Mouse (Mus musculus) forebrain, embryonic 12.5 days (tissue): ENCODE data around the gene Ltbp1. TPM values are rescaled to one million over a fixed set of nuclear protein-coding genes. Genes with fewer than 3 reads are reported as not detected.

Source experiments
- ATAC-seq: fragments of 200-750 bp; cut with Nextera tagmentation; 2 replicates; pipeline ENCODE4 v1.8.0; 2017; ENCODE audit warnings: moderate TSS enrichment; ENCODE audit not compliant: low FRiP score
- H3K27ac ChIP-seq: fragments of 300-500 bp; sonication (generic); 2 replicates; pipeline ENCODE4 v1.5.1; 2016; ENCODE audit warnings: mild to moderate bottlenecking
- H3K27me3 ChIP-seq: fragments of 300-500 bp; sonication (generic); 2 replicates; pipeline ENCODE4 v1.6.1; 2016; ENCODE audit warnings: mild to moderate bottlenecking
- H3K36me3 ChIP-seq: fragments of 300-500 bp; sonication (generic); replicated peaks from 2 replicates; pipeline ENCODE4 v1.6.1; 2016; ENCODE audit warnings: mild to moderate bottlenecking
- H3K4me1 ChIP-seq: fragments of 300-500 bp; sonication (generic); 2 replicates; pipeline ENCODE4 v1.6.1; 2016
- H3K4me2 ChIP-seq: fragments of 300-500 bp; sonication (generic); 2 replicates; pipeline ENCODE4 v1.6.1; 2016; ENCODE audit warnings: mild to moderate bottlenecking, moderate library complexity
- H3K4me3 ChIP-seq: fragments of 300-500 bp; sonication (generic); replicated peaks from 2 replicates; pipeline ENCODE4 v1.5.1; 2016; ENCODE audit warnings: mild to moderate bottlenecking
- H3K9ac ChIP-seq: fragments of 300-500 bp; sonication (generic); 2 replicates; pipeline ENCODE4 v1.6.1; 2016; ENCODE audit warnings: mild to moderate bottlenecking
- H3K9me3 ChIP-seq: fragments of 300-500 bp; sonication (generic); 2 replicates; pipeline ENCODE4 v1.6.1; 2016
- WGBS: fragments of 180-500 bp; shearing (Covaris S2); methylation state at CpG from one replicate; pipeline ENCODE4 v1.1.7; 2016; 5-methylcytosine and 5-hydroxymethylcytosine counted together
- polyA plus RNA-seq: library from polyadenylated mRNA; unstranded; fragments of >200 nt; fragmentation: Nextera tagmentation; extraction: Ambion mirVana; gene quantifications from 2 replicates; pipeline ENCODE4 v1.2.1, GENCODE M21; 2016

Gene Ltbp1
- polyA plus RNA-seq, 1 experiment from 2014 or later = 4.0 TPM

GRCm38 (mm10) chr17:75013211-75013610, 7.8 kb downstream of the Ltbp1 start:
- WGBS = 75% methylated on average over 4 of the region's 4 CpGs

DNA sequence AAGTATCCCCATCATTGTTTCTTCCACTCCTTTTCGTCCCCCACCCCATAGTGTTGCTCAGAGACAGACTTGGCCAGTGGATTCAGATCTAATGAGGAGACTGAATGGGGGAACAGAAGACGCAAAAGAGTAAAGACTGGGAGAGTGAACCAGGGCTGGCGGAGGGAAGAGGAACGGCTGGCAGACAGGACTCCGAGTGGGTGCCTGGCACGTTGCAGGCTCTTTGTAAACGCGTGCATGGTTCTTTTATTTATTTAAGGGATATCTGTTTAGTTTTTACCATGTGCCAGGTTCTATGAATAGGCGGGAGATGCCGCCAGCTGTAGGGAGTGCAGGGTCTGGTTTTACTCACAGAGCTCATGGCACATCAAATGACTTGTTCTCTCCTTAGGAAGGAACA, 8.5 kb downstream of the Ltbp1 start:
- Histone ChIP-seq H3K4me2 (no peak overlapping the region), H3K36me3 (no peaks in the 10 kb centered on the region), H3K27me3 (0 out of 2 replicates have a peak, but pooled peaks cover under 1% of the 10 kb centered on the region), H3K9ac (no peak overlapping the region), H3K27ac (no peak overlapping the region), H3K9me3 (no peaks in the 10 kb centered on the region), H3K4me3 (no peak overlapping the region), H3K4me1 (no peaks in the 10 kb centered on the region)
- ATAC-seq = no peak
- WGBS = 81% methylated on average over 10 of the region's 10 CpGs

More at GRCm38 (mm10) chr17:75013211-75013610, 7.8 kb downstream of the Ltbp1 start:
- Histone ChIP-seq H3K9ac (no peak overlapping the region), H3K36me3 (no peaks in the 10 kb centered on the region), H3K9me3 (no peaks in the 10 kb centered on the region), H3K4me2 (no peak overlapping the region), H3K27ac (no peak overlapping the region), H3K27me3 (no peaks in the 10 kb centered on the region), H3K4me1 (no peaks in the 10 kb centered on the region), H3K4me3 (no peak overlapping the region)
- ATAC-seq = no peak

- Histone ChIP-seq H3K36me3 (no peaks in the 10 kb centered on the region), H3K4me2 (no peak overlapping the region), H3K4me3 (no peak overlapping the region), H3K9me3 (no peaks in the 10 kb centered on the region), H3K9ac (no peak overlapping the region), H3K4me1 (peaks cover 4% of the 10 kb centered on the region), H3K27ac (no peak overlapping the region), H3K27me3 (0 out of 2 replicates have a peak, but pooled peaks cover 4% of the 10 kb centered on the region)
- 92% methylated on average over 24 of the region's 24 CpGs for WGBS
- ATAC-seq = no peak
Measured at GRCm38 (mm10) chr17:75014601-75015356, 9.4 kb downstream of the Ltbp1 start.

GRCm38 (mm10) chr17:75015546-75015945, 10.2 kb downstream of the Ltbp1 start:
- H3K27me3 ChIP-seq = 0 out of 2 replicates have a peak, but pooled peaks cover 4% of the 10 kb centered on the region
- no peaks in the 10 kb centered on the region for H3K9me3 ChIP-seq
- H3K4me2 ChIP-seq = no peak overlapping the region
- H3K27ac ChIP-seq = no peak overlapping the region
- 94% methylated on average over 6 of the region's 6 CpGs for WGBS
- no peak overlapping the region for H3K9ac ChIP-seq
- H3K36me3 ChIP-seq = no peaks in the 10 kb centered on the region
- no peak overlapping the region for H3K4me3 ChIP-seq
- H3K4me1 ChIP-seq = peaks cover 11% of the 10 kb centered on the region
- ATAC-seq = no peak

GRCm38 (mm10) chr17:75017423-75017822, 12.1 kb downstream of the Ltbp1 start:
- Histone ChIP-seq H3K36me3 (no peaks in the 10 kb centered on the region), H3K4me3 (no peak overlapping the region), H3K9me3 (no peaks in the 10 kb centered on the region), H3K9ac (no peak overlapping the region), H3K27me3 (0 out of 2 replicates have a peak, but pooled peaks cover 4% of the 10 kb centered on the region), H3K4me2 (no peak overlapping the region), H3K4me1 (peaks cover 14% of the 10 kb centered on the region), H3K27ac (no peak overlapping the region)
- 61% methylated on average over 7 of the region's 7 CpGs for WGBS
- ATAC-seq = no peak

- no peak overlapping the region for H3K4me2 ChIP-seq
- H3K4me3 ChIP-seq = no peak overlapping the region
- 0 out of 2 replicates have a peak, but pooled peaks cover 4% of the 10 kb centered on the region for H3K27me3 ChIP-seq
- no peak overlapping the region for H3K9ac ChIP-seq
- ATAC-seq = no peak
- H3K4me1 ChIP-seq = peaks cover 14% of the 10 kb centered on the region
- no peaks in the 10 kb centered on the region for H3K36me3 ChIP-seq
- WGBS = 94% methylated on average over 5 of the region's 5 CpGs
- H3K27ac ChIP-seq = no peak overlapping the region
- no peaks in the 10 kb centered on the region for H3K9me3 ChIP-seq
Measured at GRCm38 (mm10) chr17:75018142-75018541, 12.8 kb downstream of the Ltbp1 start.

DNA sequence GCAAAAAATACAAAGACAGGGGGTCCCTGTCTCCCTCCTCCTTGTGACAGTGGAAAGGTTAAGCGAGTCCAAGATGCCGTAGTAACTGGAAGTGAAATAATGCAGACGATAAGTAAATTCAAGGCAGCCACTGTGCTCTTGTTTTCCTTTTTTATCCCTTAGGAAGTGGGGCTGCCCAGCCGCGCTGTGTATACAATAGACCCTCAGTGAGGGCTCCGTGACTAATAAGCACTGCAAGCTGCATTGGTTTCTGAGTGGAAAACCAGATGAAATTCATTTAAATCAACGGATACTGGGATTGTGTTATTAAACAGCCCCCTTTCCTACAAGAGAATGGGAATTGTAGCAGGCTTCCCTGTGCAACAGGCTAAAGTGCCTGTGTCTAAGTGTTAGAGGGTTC, 14.7 kb downstream of the Ltbp1 start:
- Histone ChIP-seq H3K9ac (no peak overlapping the region), H3K27ac (no peak overlapping the region)
- WGBS = 5% methylated on average over 7 of the region's 7 CpGs

GRCm38 (mm10) chr17:75020619-75021018, 15.3 kb downstream of the Ltbp1 start:
- no peak overlapping the region for H3K27ac ChIP-seq
- WGBS = 80% methylated on average over 3 of the region's 3 CpGs
- no peaks in the 10 kb centered on the region for H3K36me3 ChIP-seq
- ATAC-seq = no peak
- H3K4me3 ChIP-seq = no peak overlapping the region
- H3K4me2 ChIP-seq = no peak overlapping the region
- H3K27me3 ChIP-seq = 0 out of 2 replicates have a peak, but pooled peaks cover 4% of the 10 kb centered on the region
- peaks cover 14% of the 10 kb centered on the region for H3K4me1 ChIP-seq
- no peaks in the 10 kb centered on the region for H3K9me3 ChIP-seq
- no peak overlapping the region for H3K9ac ChIP-seq

More for the DNA sequence above, 14.7 kb downstream of the Ltbp1 start:
- Histone ChIP-seq H3K4me2 (0 out of 2 replicates have a peak overlapping the region, but pooled peaks have one; percentile 6), H3K27me3 (0 out of 2 replicates have a peak, but pooled peaks cover 4% of the 10 kb centered on the region), H3K9me3 (no peaks in the 10 kb centered on the region), H3K4me1 (peaks cover 14% of the 10 kb centered on the region), H3K36me3 (no peaks in the 10 kb centered on the region), H3K4me3 (no peak overlapping the region)
- ATAC-seq = peak; percentile 31; the same call in 1 of the 2 replicates

DNA sequence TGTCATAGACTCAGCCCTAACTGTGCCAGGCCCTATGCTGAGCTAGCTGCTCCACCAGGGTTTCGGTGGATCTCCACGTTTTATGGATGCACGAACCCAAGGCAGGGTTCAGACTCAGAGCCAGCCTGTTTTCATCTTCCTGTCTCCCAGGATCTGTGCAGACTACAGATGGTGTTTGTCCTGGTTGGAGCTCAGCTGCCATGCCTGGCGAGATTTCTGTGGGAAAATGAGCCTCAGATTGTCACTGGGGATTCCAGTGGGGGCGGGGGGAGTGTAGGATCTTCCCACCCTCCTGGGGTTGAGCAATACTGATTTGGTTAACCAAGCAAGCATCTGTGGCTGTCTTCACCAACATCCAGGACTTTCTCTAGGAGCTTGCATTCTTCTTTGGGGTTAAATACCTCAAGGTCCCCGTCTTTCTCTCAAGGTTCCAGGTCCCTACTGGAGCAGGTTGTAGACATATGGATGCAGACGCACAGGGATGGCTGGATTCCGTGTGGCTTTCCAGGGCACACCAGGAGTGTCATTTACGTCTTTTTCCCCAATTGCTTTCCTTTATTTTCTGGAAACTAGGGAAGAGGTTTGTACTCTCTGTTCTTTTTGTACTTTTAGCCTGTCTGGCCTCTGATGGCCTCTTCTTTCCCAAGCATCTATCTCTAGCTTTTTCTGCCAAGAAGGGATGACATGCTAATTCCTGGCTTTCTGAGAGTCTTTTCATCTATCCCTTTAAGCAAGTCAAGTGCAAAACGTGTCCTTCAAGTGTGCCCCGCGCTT, 22.2 kb downstream of the Ltbp1 start:
- H3K27ac ChIP-seq = no peak overlapping the region
- H3K4me3 ChIP-seq = no peak overlapping the region
- no peaks in the 10 kb centered on the region for H3K36me3 ChIP-seq
- H3K9me3 ChIP-seq = no peaks in the 10 kb centered on the region
- no peak overlapping the region for H3K4me2 ChIP-seq
- H3K4me1 ChIP-seq = no peaks in the 10 kb centered on the region
- no peak overlapping the region for H3K9ac ChIP-seq
- ATAC-seq = no peak
- H3K27me3 ChIP-seq = no peaks in the 10 kb centered on the region
- WGBS = 83% methylated on average over 12 of the region's 12 CpGs

GRCm38 (mm10) chr17:75033356-75033755, 28.0 kb downstream of the Ltbp1 start:
- H3K4me3 ChIP-seq = no peak overlapping the region
- 92% methylated on average over 14 of the region's 14 CpGs for WGBS
- no peaks in the 10 kb centered on the region for H3K27me3 ChIP-seq

GRCm38 (mm10) chr17:75033872-75034615, 28.7 kb downstream of the Ltbp1 start:
- WGBS = 82% methylated on average over 21 of the region's 21 CpGs
- Histone ChIP-seq H3K9me3 (no peaks in the 10 kb centered on the region), H3K4me2 (no peak overlapping the region), H3K9ac (no peak overlapping the region), H3K4me3 (no peak overlapping the region), H3K27me3 (no peaks in the 10 kb centered on the region), H3K4me1 (no peaks in the 10 kb centered on the region), H3K27ac (no peak overlapping the region), H3K36me3 (no peaks in the 10 kb centered on the region)
- ATAC-seq = no peak

More at GRCm38 (mm10) chr17:75033356-75033755, 28.0 kb downstream of the Ltbp1 start:
- Histone ChIP-seq H3K27ac (no peak overlapping the region), H3K9ac (no peak overlapping the region), H3K9me3 (no peaks in the 10 kb centered on the region), H3K4me2 (no peak overlapping the region), H3K36me3 (no peaks in the 10 kb centered on the region), H3K4me1 (no peaks in the 10 kb centered on the region)
- no peak for ATAC-seq

DNA sequence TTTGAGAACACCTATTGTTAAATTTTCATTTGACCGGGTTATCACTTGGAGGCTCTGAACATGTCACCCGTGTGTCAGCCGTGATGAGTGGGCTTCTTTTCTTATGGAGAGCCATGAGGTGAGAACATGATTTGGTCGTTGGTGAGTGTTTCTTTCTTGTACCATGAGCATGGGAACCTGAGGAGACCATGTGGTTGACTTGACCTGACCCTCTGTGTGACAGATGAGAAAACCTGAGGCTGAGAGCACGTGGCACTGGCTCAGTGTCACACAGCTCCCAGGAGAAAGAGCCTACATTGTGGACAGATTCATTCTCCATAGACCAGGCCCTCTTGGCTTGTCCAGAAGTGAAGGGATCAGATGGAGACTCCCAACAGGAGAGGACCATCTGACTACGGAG, 31.5 kb downstream of the Ltbp1 start:
- Histone ChIP-seq H3K27me3 (no peaks in the 10 kb centered on the region), H3K27ac (no peak overlapping the region), H3K9me3 (no peaks in the 10 kb centered on the region), H3K4me2 (no peak overlapping the region), H3K36me3 (no peaks in the 10 kb centered on the region), H3K4me3 (no peak overlapping the region), H3K9ac (no peak overlapping the region), H3K4me1 (no peaks in the 10 kb centered on the region)
- ATAC-seq = no peak
- 91% methylated on average over 6 of the region's 6 CpGs for WGBS
